Mouse (Mus musculus) heart, embryonic 15.5 days (tissue): ENCODE measurements around the gene Rsph9. TPM values are rescaled to one million over a fixed set of nuclear protein-coding genes. Genes with fewer than 3 reads are reported as not detected.

Source experiments
- ATAC-seq: fragments of 200-750 bp; cut with Nextera tagmentation; replicated peaks from 2 replicates; pipeline ENCODE4 v1.8.0; 2017; ENCODE audit warnings: low read depth, moderate TSS enrichment; ENCODE audit not compliant: insufficient number of reproducible peaks, insufficient read depth, low FRiP score
- H3K27ac ChIP-seq: fragments of 300-500 bp; sonication (generic); 2 replicates; pipeline ENCODE4 v1.5.1; 2015; ENCODE audit warnings: mild to moderate bottlenecking, inconsistent platforms
- H3K27me3 ChIP-seq: fragments of 300-500 bp; sonication (generic); 2 replicates; pipeline ENCODE4 v1.6.1; 2015; ENCODE audit warnings: inconsistent platforms
- H3K36me3 ChIP-seq: fragments of 300-500 bp; sonication (generic); 2 replicates; pipeline ENCODE4 v1.6.1; 2015; ENCODE audit warnings: mild to moderate bottlenecking, inconsistent platforms
- H3K4me1 ChIP-seq: fragments of 300-500 bp; sonication (generic); replicated peaks from 2 replicates; pipeline ENCODE4 v1.6.1; 2015; ENCODE audit warnings: inconsistent platforms
- H3K4me2 ChIP-seq: fragments of 300-500 bp; sonication (generic); 2 replicates; pipeline ENCODE4 v1.6.1; 2015; ENCODE audit warnings: inconsistent platforms, mild to moderate bottlenecking, moderate library complexity
- H3K4me3 ChIP-seq: fragments of 300-500 bp; sonication (generic); 2 replicates; pipeline ENCODE4 v1.5.1; 2015; ENCODE audit warnings: mild to moderate bottlenecking, inconsistent platforms
- H3K9ac ChIP-seq: fragments of 300-500 bp; sonication (generic); 2 replicates; pipeline ENCODE4 v1.6.1; 2015; ENCODE audit warnings: mild to moderate bottlenecking, inconsistent platforms
- H3K9me3 ChIP-seq: fragments of 300-500 bp; sonication (generic); replicated peaks from 2 replicates; pipeline ENCODE4 v1.6.1; 2016; ENCODE audit warnings: inconsistent platforms
- WGBS: fragments of 180-500 bp; shearing (Covaris S2); methylation state at CpG from one replicate; pipeline ENCODE4 v1.1.7; 2015; ENCODE audit warnings: mixed read lengths; 5-methylcytosine and 5-hydroxymethylcytosine counted together
- polyA plus RNA-seq: library from polyadenylated mRNA; unstranded; fragments of >200 nt; fragmentation: Nextera tagmentation; extraction: Ambion mirVana; gene quantifications from 2 replicates; pipeline ENCODE4 v1.2.1, GENCODE M21; 2015

Rsph9 gene
- polyA plus RNA-seq, 1 experiment from 2014 or later: 5.8 TPM

DNA sequence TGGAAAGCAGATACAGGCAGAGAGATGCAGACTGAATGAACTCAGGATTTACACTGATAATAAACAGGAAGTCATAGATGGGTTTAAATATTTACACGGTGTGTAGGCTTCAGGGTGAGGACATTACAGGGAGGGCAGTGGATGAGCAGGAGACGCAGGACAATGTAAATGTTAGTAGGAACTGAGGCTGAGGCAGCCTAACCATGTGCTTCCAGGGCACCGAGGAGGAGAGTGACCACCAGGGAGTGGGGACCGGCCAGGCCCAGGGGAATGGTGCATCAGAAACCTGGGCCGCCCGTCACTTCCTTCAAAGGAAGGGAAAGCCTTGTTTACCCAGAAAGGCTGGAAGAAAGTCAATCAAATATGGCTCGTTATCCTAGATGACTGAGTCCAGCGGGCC lies 45.5 kb downstream of the Rsph9 start:
- no peak overlapping the region for H3K9ac ChIP-seq
- WGBS: 52% methylated on average over 8 of the region's 8 CpGs
- H3K4me3 ChIP-seq: no peak overlapping the region
- no peak overlapping the region for H3K4me2 ChIP-seq
- no peak for ATAC-seq
- no peaks in the 10 kb centered on the region for H3K9me3 ChIP-seq
- H3K4me1 ChIP-seq: 0 out of 2 replicates have a peak, but pooled peaks cover 5% of the 10 kb centered on the region
- H3K27ac ChIP-seq: no peak overlapping the region
- H3K36me3 ChIP-seq: no peaks in the 10 kb centered on the region
- H3K27me3 ChIP-seq: peaks cover 12% of the 10 kb centered on the region

DNA sequence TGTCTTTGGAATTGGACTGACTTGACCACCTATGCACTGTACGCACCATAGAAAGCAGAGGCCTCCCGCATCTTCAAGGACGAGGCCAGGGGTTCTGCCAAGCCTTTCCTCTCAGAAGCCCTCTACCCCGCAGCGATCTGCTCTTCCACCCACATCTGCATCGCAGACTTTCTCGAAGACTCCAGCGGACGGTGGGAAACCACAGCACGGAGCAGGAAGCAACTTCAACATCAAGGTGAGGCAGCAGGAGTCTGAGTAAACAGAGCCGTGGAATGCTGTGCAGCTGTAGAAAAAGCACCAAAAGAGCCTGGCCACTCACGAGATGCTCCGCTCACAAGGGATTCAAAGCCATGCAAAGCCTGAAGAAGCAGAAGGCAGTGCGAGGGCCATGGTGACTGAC lies 52.1 kb downstream of the Rsph9 start:
- peaks cover 12% of the 10 kb centered on the region for H3K27me3 ChIP-seq
- H3K4me1 ChIP-seq: no peaks in the 10 kb centered on the region; the same call in 1 of the 2 replicates
- no peak overlapping the region for H3K4me2 ChIP-seq
- H3K9ac ChIP-seq: no peak overlapping the region
- no peaks in the 10 kb centered on the region for H3K36me3 ChIP-seq
- no peak overlapping the region for H3K27ac ChIP-seq
- H3K9me3 ChIP-seq: no peaks in the 10 kb centered on the region
- WGBS: 74% methylated on average over 14 of the region's 14 CpGs
- ATAC-seq: no peak
- no peak overlapping the region for H3K4me3 ChIP-seq

DNA sequence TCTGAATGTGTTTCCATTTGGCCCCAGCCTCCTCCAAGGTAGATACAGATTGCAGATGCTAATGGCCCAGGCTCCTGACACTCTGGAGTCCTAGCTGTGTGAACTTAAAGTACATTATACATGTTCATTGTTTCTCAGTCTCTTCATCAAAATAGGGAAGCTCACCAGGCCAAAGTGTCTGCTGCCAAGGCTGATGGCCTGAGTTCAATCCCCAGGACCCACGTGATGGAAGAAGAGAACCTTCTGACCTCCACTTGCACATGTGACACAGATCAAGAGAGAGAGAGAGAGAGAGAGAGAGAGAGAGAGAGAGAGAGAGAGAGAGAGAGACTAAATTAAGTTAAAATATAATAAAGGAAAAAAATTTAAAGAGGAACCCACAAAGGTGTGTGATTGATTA lies 52.7 kb downstream of the Rsph9 start:
- no peak overlapping the region for H3K4me2 ChIP-seq
- H3K4me1 ChIP-seq: peaks cover 1% of the 10 kb centered on the region
- ATAC-seq: no peak
- H3K27me3 ChIP-seq: peaks cover 12% of the 10 kb centered on the region
- no peak overlapping the region for H3K4me3 ChIP-seq
- H3K9ac ChIP-seq: no peak overlapping the region
- H3K27ac ChIP-seq: no peak overlapping the region
- 81% methylated on average over 1 of the region's 1 CpGs for WGBS
- no peaks in the 10 kb centered on the region for H3K36me3 ChIP-seq
- H3K9me3 ChIP-seq: no peaks in the 10 kb centered on the region

DNA sequence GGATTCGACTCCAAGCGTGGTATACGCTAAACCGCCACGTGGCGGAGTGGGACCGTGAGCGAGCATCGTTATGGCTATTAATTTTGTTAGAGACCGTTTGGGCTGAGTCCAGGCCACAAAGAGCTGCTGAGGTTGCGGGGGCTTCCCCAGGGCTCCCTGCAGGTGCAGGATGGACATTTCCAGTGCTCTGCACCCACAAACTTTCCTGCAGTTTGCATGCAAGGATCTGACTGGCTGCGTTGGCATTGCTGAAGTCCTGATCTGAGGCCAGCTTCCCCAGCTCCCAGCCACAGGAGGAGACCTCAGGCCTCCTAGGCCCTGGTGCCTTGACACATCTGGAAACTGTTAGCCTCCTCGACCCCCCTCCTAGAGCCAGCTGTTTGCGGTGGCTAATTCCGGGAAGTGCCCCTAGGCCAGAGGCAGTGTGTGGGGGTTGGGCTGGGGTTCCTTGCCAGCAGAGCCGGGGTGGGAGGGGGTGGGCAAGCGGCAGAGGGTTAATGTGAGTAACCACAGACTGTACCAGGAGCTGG lies 57.6 kb downstream of the Rsph9 start:
- WGBS: 55% methylated on average over 17 of the region's 17 CpGs
- Histone ChIP-seq H3K9me3 (no peaks in the 10 kb centered on the region), H3K4me2 (no peak overlapping the region), H3K4me3 (no peak overlapping the region), H3K27ac (no peak overlapping the region), H3K36me3 (no peaks in the 10 kb centered on the region), H3K4me1 (peaks cover 30% of the 10 kb centered on the region), H3K9ac (no peak overlapping the region), H3K27me3 (no peaks in the 10 kb centered on the region)
- ATAC-seq: no peak

DNA sequence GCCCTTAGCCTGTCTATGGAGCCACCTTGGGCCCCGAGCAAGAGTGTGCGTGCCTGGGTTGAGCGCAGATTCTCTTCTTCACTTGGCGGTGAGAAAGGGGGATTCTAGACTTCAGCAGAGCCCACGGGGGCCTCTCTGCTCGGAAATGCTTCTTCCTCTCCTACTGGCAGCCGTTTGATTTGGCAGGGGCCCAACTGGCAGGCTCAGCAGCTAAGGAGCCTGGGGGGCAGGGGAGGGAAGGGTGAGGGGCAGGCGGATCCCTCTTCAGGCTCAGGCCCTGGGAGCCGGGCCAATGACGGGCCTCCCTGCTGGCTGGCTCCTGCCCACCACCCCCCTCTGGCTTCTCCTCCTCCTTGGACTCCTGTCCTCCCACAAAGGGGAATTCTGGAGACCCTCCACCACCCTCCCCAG lies 59.9 kb downstream of the Rsph9 start:
- peaks cover 38% of the 10 kb centered on the region for H3K4me1 ChIP-seq
- H3K9me3 ChIP-seq: no peaks in the 10 kb centered on the region
- H3K9ac ChIP-seq: peak overlapping the region; percentile 35
- no peaks in the 10 kb centered on the region for H3K27me3 ChIP-seq
- 3% methylated on average over 10 of the region's 10 CpGs for WGBS
- ATAC-seq: peak; percentile 90
- H3K4me2 ChIP-seq: peak overlapping the region; percentile 63
- peak overlapping the region; percentile 31 for H3K4me3 ChIP-seq
- H3K27ac ChIP-seq: peak overlapping the region; percentile 76
- H3K36me3 ChIP-seq: no peaks in the 10 kb centered on the region

DNA sequence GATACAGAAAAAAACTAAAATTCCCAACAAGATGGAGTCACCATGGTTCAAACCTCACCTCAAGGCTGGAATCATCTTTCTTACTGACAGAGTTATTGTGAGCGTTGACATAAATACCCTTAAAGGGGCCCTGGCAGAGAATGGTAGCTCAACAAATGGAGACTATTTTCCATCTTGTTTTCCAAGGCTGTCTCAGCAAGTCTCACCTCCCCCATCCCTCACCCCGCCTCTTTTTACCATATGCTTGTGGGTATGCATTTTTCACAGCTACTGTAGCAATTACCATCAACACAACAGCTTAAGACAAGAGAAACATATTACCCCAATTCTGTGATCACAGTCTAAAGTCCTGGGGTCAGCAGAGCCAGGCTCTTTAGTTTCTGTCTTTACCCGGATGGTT lies 60.6 kb downstream of the Rsph9 start:
- Histone ChIP-seq H3K27me3 (no peaks in the 10 kb centered on the region), H3K9me3 (no peaks in the 10 kb centered on the region), H3K4me3 (no peak overlapping the region), H3K4me1 (peaks cover 38% of the 10 kb centered on the region), H3K36me3 (no peaks in the 10 kb centered on the region), H3K9ac (0 out of 2 replicates have a peak overlapping the region, but pooled peaks have one; percentile 35), H3K27ac (peak overlapping the region; percentile 76; the same call in 1 of the 2 replicates), H3K4me2 (peak overlapping the region; percentile 63; the same call in 1 of the 2 replicates)
- ATAC-seq: no peak
- WGBS: 87% methylated on average over 3 of the region's 3 CpGs

DNA sequence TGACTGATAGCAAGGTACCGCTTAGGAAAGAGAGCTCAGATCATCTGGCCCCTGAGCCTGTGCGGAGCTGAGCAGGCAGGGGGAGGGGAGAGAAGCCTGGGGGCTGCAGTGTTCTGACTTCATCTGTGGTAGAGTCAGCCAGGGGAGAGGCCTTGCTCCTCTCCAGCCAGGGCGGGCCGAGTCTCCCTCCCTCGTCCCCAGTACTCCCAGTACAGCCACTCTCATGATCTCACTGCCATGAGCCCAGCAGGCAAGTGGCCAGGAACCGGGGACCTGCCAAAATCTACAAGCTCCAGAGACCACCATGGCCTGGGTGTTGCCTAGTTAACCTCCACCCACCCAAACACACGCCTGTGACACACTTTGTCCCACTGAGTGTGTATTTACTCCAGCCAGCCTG lies 62.4 kb downstream of the Rsph9 start:
- no peak overlapping the region for H3K4me3 ChIP-seq
- H3K9me3 ChIP-seq: no peaks in the 10 kb centered on the region
- H3K27ac ChIP-seq: 0 out of 2 replicates have a peak overlapping the region, but pooled peaks have one; percentile 3
- H3K9ac ChIP-seq: no peak overlapping the region
- H3K4me2 ChIP-seq: no peak overlapping the region
- ATAC-seq: peak; percentile 51; the same call in 1 of the 2 replicates
- peaks cover 38% of the 10 kb centered on the region for H3K4me1 ChIP-seq
- no peaks in the 10 kb centered on the region for H3K27me3 ChIP-seq
- no peaks in the 10 kb centered on the region for H3K36me3 ChIP-seq
- WGBS: 51% methylated on average over 7 of the region's 7 CpGs

DNA sequence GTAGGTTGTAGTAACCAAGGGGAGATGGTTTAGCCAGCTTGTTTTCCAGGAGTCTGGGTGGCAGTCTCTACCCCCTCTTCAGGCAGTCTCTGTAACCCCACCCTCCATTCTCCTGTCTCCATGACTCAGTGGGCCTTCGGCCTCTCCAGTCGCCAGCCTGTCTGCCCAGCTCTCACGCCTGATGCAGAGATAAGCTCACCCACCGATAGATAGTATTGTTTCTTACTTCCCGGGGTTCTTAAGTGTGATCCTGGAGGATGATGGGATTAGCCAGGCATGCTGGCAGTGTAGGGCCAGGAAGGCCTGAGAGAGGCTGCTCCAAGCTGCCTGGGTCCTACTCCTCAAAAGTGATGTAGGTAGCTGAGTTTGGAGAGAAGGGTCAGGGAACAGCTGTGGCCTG lies 63.0 kb downstream of the Rsph9 start:
- Histone ChIP-seq H3K9me3 (no peaks in the 10 kb centered on the region), H3K36me3 (no peaks in the 10 kb centered on the region), H3K9ac (no peak overlapping the region), H3K4me2 (no peak overlapping the region), H3K4me3 (no peak overlapping the region), H3K27me3 (no peaks in the 10 kb centered on the region), H3K4me1 (peaks cover 34% of the 10 kb centered on the region), H3K27ac (0 out of 2 replicates have a peak overlapping the region, but pooled peaks have one; percentile 3)
- 41% methylated on average over 5 of the region's 5 CpGs for WGBS
- no peak for ATAC-seq

DNA sequence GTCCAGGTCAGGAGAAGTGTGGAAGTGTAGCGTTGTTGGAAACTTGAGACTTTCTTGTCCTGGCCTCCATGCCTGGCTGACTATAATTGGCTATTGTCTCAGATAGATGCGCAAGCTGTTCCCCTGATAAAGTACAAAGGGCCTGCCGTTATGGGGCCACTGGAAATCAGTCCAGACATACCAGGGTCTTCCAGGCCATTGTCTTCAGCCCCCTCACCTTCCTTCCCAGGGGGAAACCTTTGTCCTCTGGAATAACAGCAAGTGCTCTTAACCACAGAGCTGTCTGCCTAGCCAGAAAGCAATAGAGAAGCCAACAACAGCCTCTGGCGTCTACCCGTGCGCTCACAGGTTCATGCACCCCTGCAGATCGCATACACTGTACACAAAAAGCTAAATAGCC lies 63.6 kb downstream of the Rsph9 start:
- H3K36me3 ChIP-seq: no peaks in the 10 kb centered on the region
- no peak overlapping the region for H3K4me3 ChIP-seq
- no peak overlapping the region for H3K4me2 ChIP-seq
- H3K27ac ChIP-seq: no peak overlapping the region
- ATAC-seq: no peak
- H3K9me3 ChIP-seq: no peaks in the 10 kb centered on the region
- 64% methylated on average over 7 of the region's 7 CpGs for WGBS
- H3K4me1 ChIP-seq: peaks cover 34% of the 10 kb centered on the region
- H3K27me3 ChIP-seq: no peaks in the 10 kb centered on the region
- H3K9ac ChIP-seq: no peak overlapping the region

DNA sequence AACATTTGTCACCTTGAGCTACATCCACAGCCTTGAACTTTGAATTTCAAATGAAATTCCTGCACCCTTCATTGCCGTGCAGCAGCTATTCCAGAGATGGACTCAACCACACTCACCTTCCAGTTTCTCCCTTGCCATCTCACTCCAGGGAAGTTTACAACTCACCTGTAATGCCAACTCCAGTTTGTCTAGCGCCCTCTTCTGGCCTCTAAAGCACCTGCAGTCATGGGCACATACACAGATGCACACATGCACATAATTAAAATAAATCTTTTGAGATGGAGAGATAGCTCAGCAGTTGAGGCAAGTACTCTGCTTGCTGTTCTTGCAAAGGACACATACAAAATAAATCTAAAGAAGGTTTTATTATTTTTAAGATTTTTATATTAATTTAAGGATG lies 65.0 kb downstream of the Rsph9 start:
- Histone ChIP-seq H3K9ac (no peak overlapping the region), H3K4me2 (no peak overlapping the region), H3K9me3 (no peaks in the 10 kb centered on the region), H3K27me3 (no peaks in the 10 kb centered on the region), H3K36me3 (no peaks in the 10 kb centered on the region), H3K4me3 (no peak overlapping the region), H3K4me1 (peaks cover 33% of the 10 kb centered on the region), H3K27ac (no peak overlapping the region)
- 70% methylated on average over 2 of the region's 2 CpGs for WGBS
- ATAC-seq: no peak

DNA sequence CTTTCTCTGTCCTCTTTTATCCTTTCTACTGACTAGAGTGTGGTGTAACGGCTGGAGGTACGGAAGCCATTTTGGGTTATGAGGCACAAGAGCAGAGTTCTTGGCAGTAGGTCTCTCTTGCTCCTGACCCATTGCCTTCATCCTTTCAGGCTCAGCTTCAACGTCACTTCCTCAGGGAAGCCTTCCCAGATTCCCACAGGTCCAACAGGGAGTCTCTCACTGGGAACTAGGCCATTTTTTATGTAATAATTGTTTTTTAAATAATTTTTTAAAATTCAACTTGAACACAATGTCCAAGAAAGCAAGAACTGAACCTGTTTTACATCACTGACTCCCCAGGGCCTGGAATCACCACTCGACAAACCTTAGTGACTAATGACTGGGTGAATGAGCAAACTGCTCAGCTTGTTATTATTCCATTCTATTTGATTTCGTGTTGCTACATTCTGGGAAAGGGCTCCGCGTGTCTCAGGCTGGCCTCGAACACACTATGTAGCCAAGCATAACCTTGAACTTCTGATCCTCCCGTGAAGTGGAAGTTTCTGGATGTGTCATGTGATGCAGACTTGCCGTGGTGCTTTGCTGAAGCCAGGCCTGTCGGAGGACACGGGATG lies 66.0 kb downstream of the Rsph9 start:
- no peak overlapping the region for H3K9ac ChIP-seq
- H3K4me1 ChIP-seq: peaks cover 30% of the 10 kb centered on the region
- no peaks in the 10 kb centered on the region for H3K9me3 ChIP-seq
- no peak for ATAC-seq
- no peak overlapping the region for H3K4me2 ChIP-seq
- H3K27ac ChIP-seq: no peak overlapping the region
- H3K4me3 ChIP-seq: no peak overlapping the region
- H3K36me3 ChIP-seq: no peaks in the 10 kb centered on the region
- H3K27me3 ChIP-seq: no peaks in the 10 kb centered on the region
- WGBS: 82% methylated on average over 12 of the region's 12 CpGs

DNA sequence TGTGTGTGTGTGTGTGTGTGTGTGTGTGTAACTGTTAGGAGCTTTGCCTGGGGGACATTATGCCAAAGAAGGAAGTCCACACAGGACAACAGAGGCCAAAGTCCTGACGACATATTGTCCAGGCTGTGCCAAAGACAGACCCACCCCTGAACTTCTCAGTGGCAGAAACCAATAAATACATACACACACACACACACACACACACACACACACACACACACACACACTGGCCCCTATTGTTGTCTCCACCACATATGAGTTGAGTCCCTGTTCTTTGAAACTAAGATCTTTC lies 67.8 kb downstream of the Rsph9 start:
- 60% methylated on average over 1 of the region's 1 CpGs for WGBS
- no peaks in the 10 kb centered on the region for H3K27me3 ChIP-seq
- no peak for ATAC-seq
- no peaks in the 10 kb centered on the region for H3K36me3 ChIP-seq
- no peak overlapping the region for H3K4me2 ChIP-seq
- H3K4me1 ChIP-seq: peaks cover 23% of the 10 kb centered on the region
- H3K27ac ChIP-seq: no peak overlapping the region
- H3K9ac ChIP-seq: no peak overlapping the region
- no peak overlapping the region for H3K4me3 ChIP-seq
- H3K9me3 ChIP-seq: no peaks in the 10 kb centered on the region
